Mouse (Mus musculus): ENCODE measurements around the gene Pum1.

The Pum1 gene

DNA sequence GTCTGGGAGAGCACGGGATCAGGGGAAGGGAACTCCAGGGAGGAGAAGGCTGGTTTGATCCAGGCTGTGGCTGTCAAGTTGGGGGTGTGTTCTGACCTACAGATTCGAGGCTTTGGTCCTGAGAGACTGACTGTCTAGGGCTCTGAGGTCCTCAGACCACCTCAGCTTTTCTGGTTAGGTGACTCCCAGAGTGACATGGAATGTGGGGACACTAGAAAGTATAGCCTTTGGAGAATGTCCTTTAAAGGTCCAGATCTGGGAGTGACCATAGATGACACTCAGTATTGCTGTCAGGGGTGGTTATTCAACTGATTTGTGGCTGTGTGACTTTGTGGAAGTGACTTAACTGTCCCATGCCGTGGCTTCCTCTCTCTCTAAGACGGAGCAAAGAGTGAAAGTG lies 131.7 kb downstream of the Pum1 start:
- DNase-seq = no peak

DNA sequence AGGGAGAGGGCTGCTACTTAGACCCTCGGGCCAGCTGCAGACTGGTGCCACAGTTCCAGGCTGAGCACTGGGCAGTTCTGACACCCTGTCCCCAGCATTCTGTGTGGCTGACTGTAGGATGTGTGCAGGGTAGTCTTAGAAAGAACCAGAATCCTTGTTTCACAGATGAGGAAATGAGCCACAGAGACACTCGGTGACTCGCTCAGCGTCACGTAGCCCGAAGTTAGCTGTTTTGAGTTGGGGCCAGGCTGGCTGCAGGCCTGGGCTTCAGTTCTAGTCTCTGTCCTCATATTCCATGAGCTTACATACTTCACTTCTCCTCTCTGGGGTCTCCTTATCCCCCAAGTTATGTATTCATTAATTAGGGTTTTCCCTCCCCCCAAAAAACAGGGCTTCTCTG lies 132.8 kb downstream of the Pum1 start:
- no peak for DNase-seq

DNA sequence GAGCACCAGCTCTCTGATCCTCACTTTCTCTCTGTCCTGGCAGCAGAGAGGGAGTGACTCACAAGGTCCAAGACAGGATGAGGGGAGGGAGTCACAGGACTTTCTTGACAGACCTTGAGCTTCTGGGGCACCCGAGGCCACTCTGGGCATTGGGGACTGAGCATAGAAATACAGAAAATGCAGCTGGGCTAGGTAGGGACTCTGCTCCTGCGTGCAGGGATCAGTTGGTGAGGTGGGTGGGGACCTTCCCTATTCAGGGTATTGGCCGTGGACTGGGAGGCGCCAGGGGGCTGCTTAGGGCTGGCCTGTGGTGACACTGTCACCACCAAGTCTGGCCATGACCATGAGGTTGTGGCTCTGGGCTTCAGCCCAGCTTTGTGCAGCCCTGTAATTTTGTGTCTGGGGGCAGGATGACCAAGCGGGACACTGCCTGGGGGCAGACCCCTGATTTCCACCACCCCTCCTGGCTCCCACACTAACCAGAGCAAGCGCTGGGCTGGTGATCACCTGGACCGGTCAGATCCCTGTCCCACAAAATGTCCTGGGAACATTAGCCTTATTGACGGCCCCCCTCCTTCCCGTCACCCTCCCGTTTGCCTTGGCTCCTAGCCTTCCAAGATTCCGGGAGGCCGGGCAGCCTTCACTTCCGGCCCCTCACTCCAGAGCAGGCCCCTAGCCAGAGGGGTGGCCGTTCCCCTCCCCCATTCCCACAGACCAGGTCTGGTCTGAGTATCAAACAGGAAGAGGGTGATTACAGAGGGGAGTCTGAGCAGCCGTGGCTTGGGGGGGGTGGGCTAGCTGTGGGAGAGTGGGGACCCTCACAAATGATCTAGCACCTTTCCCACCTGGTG lies 134.3 kb downstream of the Pum1 start:
- DNase-seq = peak; percentile 62

DNA sequence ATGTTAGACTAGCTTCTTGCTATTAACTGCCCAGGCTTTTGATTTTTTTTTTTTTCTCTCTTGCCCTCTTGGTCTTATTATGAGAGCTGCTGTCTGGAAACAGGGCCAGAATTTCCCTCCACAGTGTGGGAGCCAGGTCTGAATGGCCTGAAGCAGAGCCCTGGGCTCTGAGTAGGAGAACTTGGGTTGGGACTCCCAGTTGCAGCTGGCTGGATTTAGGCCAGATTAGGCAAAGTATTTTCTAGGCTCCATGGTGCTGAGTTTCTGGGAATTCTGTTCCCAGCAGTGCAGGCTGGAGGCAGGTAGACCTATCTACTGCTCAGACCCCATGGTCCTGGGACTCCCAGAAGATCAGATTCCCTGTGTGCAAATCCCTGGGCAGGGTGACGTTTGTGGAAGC lies 135.3 kb downstream of the Pum1 start:
- DNase-seq = no peak

DNA sequence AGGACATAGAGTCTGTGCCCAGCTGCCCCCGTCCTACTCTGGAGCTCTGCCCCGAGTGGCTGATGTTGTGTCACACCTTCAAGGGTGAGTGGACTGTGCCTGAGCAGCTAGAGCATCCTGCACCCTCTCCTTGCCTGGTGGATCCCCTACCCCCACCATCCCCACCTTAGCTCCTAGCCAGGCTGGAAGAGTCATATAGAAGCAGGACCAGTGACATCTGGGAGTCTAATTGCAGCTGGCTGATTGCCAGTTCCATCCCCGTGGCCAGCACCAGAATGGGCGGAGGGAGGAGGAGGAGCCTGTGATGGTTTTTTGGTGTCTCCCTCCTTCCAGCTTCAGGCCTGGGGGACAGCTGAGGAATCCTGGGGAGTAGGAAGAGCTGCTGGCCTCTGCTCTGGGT lies 136.0 kb downstream of the Pum1 start:
- DNase-seq = peak; percentile 47

DNA sequence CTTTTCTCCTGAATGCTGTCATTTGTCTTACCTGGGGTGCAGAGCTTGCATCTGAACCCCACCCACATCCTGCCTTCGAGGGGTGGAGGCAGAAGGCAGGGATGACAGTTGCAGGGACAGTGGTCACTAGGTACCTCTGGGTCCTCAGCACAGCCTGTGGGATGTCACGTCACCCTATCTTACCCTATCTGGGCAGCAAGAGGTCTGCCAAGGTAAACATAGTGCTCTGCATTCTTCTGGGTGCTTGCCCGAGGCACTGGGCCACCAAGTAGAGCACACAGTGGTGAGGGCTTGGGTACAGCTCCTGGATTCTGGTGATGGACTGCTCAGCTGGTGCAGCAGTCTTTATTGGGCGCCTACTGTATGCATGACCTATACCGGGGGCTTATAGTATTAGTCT lies 136.5 kb downstream of the Pum1 start:
- DNase-seq = no peak

DNA sequence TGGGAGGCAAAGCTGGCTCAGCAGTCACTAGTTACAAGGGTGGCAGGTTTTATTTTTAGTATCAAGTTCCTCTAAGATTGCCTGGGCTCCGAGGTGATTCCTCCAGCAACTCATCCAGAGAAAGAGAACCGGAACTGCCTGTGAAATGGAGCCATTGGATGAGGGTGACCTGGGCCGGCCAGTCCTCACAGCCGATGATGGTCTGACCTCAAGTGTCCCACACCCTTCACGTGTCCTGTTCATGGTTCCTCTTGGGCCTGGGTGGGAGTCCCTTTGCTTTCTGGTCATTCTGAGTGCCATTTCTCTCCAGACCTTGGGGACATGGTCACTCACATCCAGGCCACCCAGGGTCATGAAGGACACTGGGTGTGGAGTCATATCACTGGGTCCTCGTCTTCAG lies 137.0 kb downstream of the Pum1 start:
- peak; percentile 70 for DNase-seq

DNA sequence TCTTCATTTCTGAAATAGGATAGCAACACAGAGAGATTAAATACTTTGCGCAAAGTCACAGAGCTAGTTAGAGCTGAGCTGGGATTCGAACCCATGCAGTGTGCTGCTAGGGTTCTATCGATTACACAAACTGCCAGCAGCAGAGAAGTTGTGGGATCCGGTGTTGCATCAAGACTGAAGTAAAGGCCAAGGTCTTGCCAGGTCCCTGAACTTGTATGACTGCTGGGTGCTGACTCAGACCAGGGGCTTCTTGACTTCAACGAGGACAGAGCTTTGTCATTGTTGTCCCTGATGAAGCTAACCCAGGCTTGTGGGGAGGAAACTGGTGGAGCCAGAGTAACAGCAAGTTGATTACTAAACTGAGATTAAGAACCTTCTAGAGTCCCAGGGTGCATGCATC lies 138.1 kb downstream of the Pum1 start:
- DNase-seq = peak; percentile 45

DNA sequence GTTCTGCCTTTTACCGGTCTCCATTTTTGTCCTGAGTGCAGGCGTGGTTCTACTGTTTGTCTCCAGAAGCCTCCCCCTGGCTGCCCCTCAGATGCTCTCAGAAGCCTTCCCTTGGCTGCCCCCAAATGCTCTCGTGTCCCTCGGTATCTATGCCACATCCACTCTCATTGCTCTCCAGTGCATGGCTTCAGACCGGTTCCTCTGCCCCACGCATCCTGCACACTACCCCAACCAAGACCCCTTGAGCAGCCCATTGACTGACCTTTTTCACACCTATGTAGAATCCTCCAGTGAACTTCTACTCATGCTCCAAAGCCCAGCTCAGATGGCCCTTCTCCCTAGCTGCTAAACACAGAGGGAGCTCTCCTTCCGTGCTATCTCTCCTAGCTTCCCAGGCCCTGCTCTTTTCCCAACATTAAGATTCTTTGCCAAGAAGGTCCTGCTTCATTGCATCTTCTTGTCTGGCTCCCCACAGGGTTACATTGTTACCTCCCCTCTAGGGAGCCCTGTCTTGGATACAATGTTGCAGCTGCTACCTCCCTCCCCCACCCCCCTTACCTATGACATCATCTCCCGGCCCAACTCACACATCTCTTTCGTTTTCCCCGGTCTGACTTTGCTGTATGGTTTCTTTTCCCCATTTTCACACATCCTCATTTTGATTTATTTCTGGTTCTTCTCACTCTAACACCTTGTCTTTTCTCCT lies 138.7 kb downstream of the Pum1 start:
- DNase-seq = no peak

DNA sequence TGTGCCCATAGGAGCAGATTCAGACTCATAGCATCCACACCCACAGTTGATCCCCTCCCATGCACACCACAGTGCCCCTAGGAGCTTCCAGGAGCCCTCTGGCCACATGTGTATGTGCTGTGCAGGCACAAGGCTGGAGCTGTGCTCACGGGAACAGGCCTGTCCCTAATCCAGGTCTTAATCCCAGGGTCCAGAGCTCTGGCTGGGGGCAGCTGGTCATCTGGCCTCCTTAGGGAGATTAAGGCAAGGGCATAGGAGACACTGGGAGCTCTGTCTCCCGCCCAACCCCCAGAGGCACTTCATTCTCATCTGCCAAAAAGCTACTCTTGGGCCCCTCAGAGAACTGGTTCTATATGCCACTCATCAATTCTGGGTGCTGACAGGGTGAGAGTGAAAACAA lies 140.5 kb downstream of the Pum1 start:
- DNase-seq = no peak

DNA sequence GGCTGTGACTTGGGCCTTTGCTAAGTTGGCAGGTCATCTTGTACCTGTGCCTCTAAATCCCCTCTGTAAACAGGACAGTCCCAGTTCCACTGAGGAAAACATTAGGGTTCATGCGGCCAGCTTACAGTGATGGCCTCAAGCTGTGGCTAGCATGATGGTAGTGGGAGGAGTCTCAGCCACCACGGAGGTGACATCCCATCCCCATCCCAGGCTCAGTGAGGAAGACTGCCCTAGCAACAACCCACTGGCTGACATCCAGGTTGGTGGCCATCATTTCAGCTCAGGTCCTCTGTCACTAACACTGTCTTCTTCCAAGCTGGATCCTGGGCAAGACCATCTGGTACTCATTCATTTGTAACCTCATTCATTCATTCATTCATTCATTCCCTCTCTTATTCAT lies 141.2 kb downstream of the Pum1 start:
- no peak for DNase-seq

DNA sequence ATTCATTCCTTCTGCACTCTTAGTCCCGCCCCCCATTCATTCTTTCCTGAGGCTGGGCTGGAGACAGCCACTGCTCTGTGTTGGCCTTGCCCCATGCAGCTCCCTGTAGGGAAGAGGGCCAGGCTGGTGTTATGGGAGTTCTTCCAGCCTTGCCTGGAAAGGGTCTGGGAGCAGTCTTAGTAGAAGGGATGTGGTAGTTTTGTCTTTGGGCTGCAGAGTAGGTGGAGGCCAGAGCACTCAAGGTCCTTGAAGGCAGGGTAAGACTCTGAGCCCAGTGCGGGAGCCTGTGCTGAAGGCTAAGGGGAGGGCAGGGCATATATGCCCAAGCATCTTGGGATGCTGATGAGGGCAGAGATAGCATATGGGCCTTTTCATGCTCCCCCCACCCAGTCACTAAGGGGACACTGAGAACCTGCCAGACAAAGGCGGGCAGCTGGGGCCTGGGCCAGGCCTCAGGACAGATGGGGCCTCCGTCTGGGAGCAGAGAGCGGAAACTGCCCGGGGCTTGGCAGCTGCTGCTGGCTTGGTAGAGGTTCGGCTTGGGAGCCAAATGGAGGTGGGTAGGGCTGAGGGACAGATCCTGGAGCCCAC lies 141.7 kb downstream of the Pum1 start:
- DNase-seq = no peak

DNA sequence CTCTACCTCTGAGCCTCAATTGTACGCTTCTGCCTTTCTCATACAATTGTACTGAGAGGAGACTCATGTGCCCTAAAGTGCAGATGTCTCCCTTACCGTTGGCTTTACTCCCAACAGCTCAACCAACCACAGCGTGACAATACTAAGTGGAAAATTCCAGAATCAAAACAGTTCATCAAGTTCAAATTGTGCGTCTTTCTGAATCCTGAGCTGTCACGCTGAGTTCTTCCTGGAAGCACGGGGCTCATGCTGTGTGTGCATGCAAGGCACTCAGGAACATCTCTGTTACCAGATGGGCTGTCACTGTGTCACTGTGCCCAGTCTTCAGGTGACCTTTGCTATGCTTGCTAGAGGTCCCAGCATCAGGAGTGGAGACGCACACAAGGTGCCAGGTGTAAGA lies 142.6 kb downstream of the Pum1 start:
- DNase-seq = no peak

DNA sequence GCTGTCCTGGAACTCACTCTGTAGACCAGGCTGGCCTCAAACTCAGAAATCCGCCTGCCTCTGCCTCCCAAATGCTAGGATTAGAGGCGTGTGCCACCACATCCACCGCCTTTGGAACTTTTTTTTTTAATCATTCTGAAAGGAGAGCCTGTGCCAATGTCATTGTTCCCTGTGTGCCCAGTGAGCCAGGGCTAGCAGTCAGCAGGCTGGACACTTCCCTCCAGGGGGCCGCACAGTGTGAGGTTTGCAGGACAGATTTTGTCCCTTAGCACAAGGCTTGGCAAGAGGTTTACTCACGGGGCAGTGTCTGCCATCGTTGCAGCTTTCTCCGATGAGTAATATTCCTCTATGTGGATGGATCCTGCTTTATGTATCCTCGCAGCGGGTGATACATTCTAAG lies 143.6 kb downstream of the Pum1 start:
- DNase-seq = no peak

DNA sequence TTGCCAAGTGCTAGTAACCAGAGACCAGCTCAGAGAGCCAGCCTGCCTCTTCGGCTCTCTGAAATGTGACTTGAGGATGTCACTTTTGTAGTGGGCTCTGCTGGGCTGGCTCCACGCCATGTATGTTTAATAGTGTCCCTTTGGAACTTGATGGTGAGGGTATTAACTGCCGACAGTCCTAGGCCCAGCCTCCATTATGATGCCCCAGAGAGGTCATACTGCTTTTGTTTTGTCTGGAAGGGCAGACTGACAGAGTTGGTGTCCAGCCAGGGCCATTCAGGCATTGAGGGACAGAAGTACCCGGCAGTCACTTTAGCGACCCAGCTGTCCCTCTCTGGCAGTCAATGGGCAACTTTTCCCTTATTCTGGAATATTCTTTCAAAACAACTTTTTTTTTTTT lies 146.7 kb downstream of the Pum1 start:
- no peak for DNase-seq

DNA sequence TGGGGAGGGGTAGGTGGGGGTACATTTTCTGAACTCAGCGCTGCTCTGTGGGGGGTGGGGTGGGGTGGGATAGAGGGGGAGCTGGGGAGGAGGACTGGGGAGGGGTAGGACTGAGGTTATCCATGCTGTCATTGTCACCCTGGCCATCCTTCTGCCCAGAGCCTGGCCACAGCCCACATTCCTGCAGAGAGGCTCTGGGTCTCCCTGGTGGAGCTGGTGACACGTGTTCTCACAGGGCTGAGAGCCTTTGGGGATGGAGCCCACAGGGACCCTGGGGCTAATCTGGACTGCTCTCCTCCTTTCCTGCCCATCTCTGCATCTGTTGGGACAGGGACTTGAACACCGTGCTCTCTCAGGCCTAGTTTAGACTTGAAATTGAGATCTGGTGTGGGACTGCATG lies 147.7 kb downstream of the Pum1 start:
- DNase-seq = no peak

DNA sequence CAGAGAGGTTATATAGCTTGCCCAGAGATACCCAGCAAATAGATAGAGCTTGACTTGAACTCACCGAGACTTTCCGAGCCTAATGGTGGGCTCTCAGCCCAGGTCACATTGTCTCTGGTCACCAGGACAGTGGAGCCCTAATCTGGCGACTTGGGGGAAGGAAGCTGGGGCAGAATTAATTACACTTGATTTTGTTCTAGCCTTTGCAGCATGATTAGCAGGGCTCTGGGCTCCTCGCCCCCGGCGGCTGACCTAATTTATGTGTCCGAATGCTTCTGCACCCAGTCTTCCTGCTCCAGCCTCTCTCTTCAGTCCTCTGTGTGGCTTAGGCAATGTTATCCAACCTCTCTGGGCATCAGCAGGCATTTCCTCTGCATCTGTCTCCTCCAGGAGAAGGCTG lies 148.3 kb downstream of the Pum1 start:
- DNase-seq = no peak

DNA sequence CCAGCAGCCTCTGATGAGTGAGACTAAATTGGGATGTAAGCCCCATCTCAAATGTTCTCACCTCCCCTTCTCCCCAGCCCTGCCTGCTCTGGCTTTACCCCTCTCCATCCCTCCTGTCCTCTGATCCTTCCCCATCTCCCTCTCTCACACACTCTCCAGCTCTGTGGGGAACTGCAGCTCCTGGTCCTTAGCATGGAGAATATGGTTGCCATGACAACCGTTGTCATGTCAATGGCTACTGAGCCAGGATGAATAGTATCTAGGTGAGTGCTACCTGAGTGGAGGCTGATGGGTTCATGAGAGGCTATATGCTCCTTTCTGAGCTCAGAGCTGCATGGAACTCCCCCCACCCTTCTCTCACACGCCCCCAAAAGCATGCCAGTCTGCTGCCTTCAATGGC lies 150.8 kb downstream of the Pum1 start:
- no peak for DNase-seq

DNA sequence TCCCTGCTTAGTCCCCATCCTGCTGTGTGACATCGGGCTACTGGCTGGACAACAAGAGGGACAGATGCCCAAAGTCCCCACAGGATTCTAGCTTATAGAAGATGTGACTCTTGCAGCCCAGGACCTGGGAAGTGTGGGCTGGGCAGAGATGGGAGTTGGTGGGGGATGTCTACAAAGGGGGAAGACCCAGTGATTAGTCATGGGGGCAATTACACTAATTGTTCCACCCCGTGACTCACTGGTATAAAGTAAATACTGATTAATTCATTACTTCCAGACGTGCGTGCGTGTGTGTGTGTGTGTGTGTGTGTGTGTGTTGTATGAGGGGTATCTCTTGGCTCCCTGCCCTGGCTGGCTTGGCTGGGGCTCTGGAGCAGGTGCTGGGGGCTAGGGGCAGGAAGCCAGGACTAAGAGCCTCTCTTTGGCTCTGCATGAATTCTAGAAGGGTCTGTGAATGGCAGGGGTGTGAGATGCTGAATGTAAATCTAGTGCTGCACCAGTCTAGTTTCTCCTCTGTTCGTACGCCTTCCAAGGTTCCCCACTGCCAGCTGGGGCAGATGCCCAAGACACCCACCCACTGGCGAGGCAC lies 151.7 kb downstream of the Pum1 start:
- no peak for DNase-seq

DNA sequence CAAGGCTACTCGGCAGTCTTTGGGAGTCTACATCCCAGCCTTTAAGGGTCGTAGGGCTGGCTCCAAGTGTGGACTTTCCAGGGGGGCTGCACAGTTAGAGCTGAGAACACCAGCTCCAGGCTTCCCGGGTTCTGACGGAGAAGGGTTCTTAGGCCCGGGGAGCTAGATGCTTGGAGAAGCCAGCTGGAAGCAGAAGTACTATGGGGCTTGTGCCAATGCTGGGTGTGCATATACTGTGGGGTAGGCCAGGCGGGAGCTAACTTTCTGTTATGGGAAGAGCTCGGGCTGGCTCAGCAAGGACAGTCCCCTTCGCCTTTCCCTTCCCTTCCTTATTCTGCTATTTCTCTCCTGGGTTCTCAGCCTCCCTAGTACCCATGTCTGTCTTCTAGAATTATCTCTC lies 152.7 kb downstream of the Pum1 start:
- no peak for DNase-seq

DNA sequence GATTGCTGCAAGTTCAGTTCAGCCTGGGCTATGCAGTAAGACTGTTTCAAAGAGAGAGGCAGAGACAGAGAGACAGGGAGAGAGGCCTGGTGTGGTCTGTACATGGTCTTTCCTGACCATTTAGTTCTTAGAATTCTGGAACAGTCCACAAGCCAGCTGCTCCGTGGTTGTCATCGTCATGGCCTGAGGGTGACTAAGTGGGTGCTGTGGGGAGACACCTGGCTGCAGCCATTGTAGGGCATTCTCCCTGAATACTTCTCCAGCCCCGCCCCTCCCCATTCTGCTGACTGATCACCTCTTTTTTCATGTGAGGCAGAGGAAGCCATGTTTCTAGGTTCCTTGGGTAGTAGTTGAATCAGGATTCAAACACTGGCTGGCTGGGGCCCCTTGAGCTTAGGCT lies 156.7 kb downstream of the Pum1 start:
- DNase-seq = no peak

DNA sequence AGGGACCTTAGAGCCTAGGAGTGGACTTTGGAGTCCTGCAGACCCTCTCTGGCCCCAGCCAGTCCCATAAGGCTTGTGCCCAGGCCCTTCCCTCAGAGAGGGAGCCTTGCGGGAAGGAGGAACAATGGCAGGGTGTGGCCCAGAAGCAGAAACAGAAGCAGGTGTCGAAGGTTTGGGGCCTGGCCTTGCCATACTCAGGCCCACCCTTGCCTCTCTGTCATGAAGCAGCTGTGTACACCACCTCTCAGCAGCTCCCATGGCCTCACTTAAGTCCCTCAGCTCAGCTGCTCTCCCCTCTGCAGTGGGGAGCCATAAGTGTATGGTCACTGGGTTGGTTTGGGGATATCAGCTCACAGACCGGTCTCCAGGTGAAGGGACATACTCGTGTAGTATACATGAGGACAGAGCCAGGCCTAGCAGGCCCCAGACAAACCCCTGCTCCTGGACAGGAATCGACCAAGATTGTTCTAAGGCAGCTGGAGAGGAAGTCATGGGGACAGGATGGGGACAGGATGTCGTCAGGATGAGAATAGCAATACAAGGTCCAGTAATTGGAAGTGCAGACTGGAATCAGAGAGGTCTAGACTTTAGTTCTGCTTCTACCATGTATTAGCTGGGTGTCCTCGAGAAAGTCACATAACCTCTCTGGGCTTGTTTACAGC lies 157.6 kb downstream of the Pum1 start:
- peak; percentile 54 for DNase-seq

Measured in lung, postnatal 36 days (tissue).